Mouse (Mus musculus) ES-Bruce4 (cell line): ENCODE measurements around the gene Arhgap24.

ENCODE experiments used
- CTCF ChIP-seq: IDR thresholded peaks from one replicate; pipeline ENCODE4 v1.8.1; 2011; ENCODE audit warnings: low read depth, low read length
- POLR2A ChIP-seq: IDR thresholded peaks from one replicate; pipeline ENCODE4 v1.8.1; 2011; ENCODE audit warnings: low read length; ENCODE audit not compliant: insufficient read depth

DNA sequence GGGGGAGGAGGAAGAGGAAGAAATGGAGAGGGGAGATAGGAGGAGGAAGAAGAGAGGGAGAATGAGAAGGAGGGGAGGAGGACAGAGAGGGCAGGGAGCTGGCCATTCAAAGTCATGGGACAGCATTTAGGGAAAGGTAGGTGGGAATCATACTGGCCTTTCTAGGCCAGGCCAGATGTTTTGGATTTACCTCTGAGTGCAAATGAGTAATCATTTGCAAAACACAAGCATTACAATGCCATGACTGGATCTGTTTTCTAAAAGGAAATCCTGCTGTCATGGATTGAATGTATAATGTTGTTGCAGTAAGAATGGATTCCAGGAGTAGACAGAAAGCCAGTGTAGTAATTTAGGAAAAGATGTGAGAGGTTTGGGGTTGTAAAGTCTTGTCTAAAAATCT is 66.6 kb downstream of the Arhgap24 start:
- no peak for TF ChIP-seq POLR2A
- TF ChIP-seq CTCF: no peak
